Mouse (Mus musculus) liver, embryonic 11.5 days (tissue): ENCODE measurements around the gene Btbd35f14. TPM values are rescaled to one million over a fixed set of nuclear protein-coding genes. Genes with fewer than 3 reads are reported as not detected.
"Not testable (repeated sequence)": the region's sequence is repeated elsewhere in the genome, so short reads cannot be mapped to it uniquely, and the experiment has no call there.

Experiments
- ATAC-seq: fragments of 200-750 bp; cut with Nextera tagmentation; replicated peaks from 2 replicates; pipeline ENCODE4 v1.8.0; 2017; ENCODE audit warnings: moderate number of reproducible peaks, mild to moderate bottlenecking, moderate TSS enrichment, moderate library complexity; ENCODE audit not compliant: low FRiP score
- DNase-seq: peaks from one replicate; pipeline ENCODE4 v3.0.0-alpha.2; 2017; ENCODE audit warnings: low spot score
- H3K27ac ChIP-seq: fragments of 300-500 bp; sonication (generic); 2 replicates; pipeline ENCODE4 v1.5.1; 2014; ENCODE audit warnings: mild to moderate bottlenecking, low read depth, low read length, control low read depth
- H3K27me3 ChIP-seq: fragments of 300-500 bp; sonication (generic); replicated peaks from 2 replicates; pipeline ENCODE4 v1.6.1; 2014; ENCODE audit warnings: low read length, mixed read lengths; ENCODE audit not compliant: control insufficient read depth, insufficient read depth
- H3K36me3 ChIP-seq: fragments of 300-500 bp; sonication (generic); 2 replicates; pipeline ENCODE4 v1.6.1; 2014; ENCODE audit warnings: mild to moderate bottlenecking, low read length, moderate library complexity, mixed read lengths; ENCODE audit not compliant: control insufficient read depth, insufficient read depth
- H3K4me1 ChIP-seq: fragments of 300-500 bp; sonication (generic); replicated peaks from 2 replicates; pipeline ENCODE4 v1.6.1; 2014; ENCODE audit warnings: low read length, mixed read lengths; ENCODE audit not compliant: control insufficient read depth, insufficient read depth
- H3K4me2 ChIP-seq: fragments of 300-500 bp; sonication (generic); 2 replicates; pipeline ENCODE4 v1.6.1; 2014; ENCODE audit warnings: mild to moderate bottlenecking, control low read depth, moderate library complexity
- H3K4me3 ChIP-seq: fragments of 300-500 bp; sonication (generic); 2 replicates; pipeline ENCODE4 v1.5.1; 2014; ENCODE audit warnings: low read depth, low read length, control low read depth
- H3K9ac ChIP-seq: fragments of 300-500 bp; sonication (generic); 2 replicates; pipeline ENCODE4 v1.6.1; 2014; ENCODE audit warnings: low read depth, low read length, control low read depth
- H3K9me3 ChIP-seq: fragments of 300-500 bp; sonication (generic); 2 replicates; pipeline ENCODE4 v1.6.1; 2016; ENCODE audit warnings: low read length, inconsistent platforms, mixed read lengths; ENCODE audit not compliant: control insufficient read depth
- WGBS: fragments of 180-500 bp; shearing (Covaris S2); extraction: QIAGEN DNeasy Blood & Tissue Kit; methylation state at CpG from one replicate; pipeline ENCODE4 v1.1.7; 2014; 5-methylcytosine and 5-hydroxymethylcytosine counted together
- polyA plus RNA-seq: library from polyadenylated mRNA; unstranded; fragments of >200 nt; fragmentation: Nextera tagmentation; extraction: Ambion mirVana; gene quantifications from 2 replicates; pipeline ENCODE4 v1.2.1, GENCODE M21; 2014

Gene Btbd35f14
- not detected in 2 replicates for polyA plus RNA-seq

- not testable (repeated sequence) for H3K36me3 ChIP-seq, DNase-seq, H3K9me3 ChIP-seq, H3K4me2 ChIP-seq, H3K4me3 ChIP-seq, H3K9ac ChIP-seq, H3K4me1 ChIP-seq, ATAC-seq, H3K27ac ChIP-seq, H3K27me3 ChIP-seq
- WGBS, result no CpG with 5 or more reads among the region's 3 CpGs
Observed at GRCm38 (mm10) chrX:33702249-33702648, at the start of gene Btbd35f14. Gene Btbd35f14, minus strand, starts transcription at chrX:33702349.

- not testable (repeated sequence) for DNase-seq, H3K36me3 ChIP-seq, H3K27me3 ChIP-seq, H3K4me2 ChIP-seq, ATAC-seq, H3K27ac ChIP-seq, H3K4me1 ChIP-seq, H3K9ac ChIP-seq, H3K4me3 ChIP-seq, H3K9me3 ChIP-seq
- 72% methylated on average over 2 of the region's 3 CpGs for WGBS
Observed at GRCm38 (mm10) chrX:33656872-33657271, 45.3 kb downstream of the Btbd35f14 start, which contains the start of gene Btbd35f13. Gene Btbd35f13, plus strand, starts transcription at chrX:33657172.

Other genes starting within 250 kb of the Btbd35f14 start
- not detected in 2 replicates for gene Btbd35f15, start 125.0 kb downstream of the Btbd35f14 start, polyA plus RNA-seq
- not detected in 2 replicates for gene Btbd35f13, start 45.2 kb downstream of the Btbd35f14 start, polyA plus RNA-seq